Mouse (Mus musculus) lung, adult 2 months (tissue): ENCODE results near the gene Hmgb3.

ENCODE experiments used
- CTCF ChIP-seq: fragments of 200-500 bp; IDR thresholded peaks from 2 replicates; pipeline ENCODE4 v1.5.1; 2011; ENCODE audit warnings: mild to moderate bottlenecking, low read length, control low read depth; ENCODE audit not compliant: insufficient read depth
- POLR2A ChIP-seq: fragments of 200-500 bp; IDR thresholded peaks from 2 replicates; pipeline ENCODE4 v1.6.1; 2011; ENCODE audit warnings: low read depth, mild to moderate bottlenecking, control low read depth, low read length, borderline replicate concordance; ENCODE audit errors: extremely low read depth

GRCm38 (mm10) chrX:71575550-71575949, 19.8 kb downstream of the Hmgb3 start:
- TF ChIP-seq POLR2A (no peak), CTCF (no peak)
